Mouse (Mus musculus) stomach, postnatal 0 days (tissue): ENCODE measurements around the gene Prpsap1.

Source experiments
- CTCF ChIP-seq: IDR thresholded peaks from 2 replicates; pipeline ENCODE4 v1.5.1; 2016; ENCODE audit warnings: antibody characterized with exemption, low read depth, mild to moderate bottlenecking, moderate library complexity
- EP300 ChIP-seq: optimal IDR thresholded peaks from 2 replicates; pipeline ENCODE3; 2016; ENCODE audit warnings: antibody characterized with exemption

- TF ChIP-seq CTCF: no peak
- TF ChIP-seq EP300: no peak
Measured at GRCm38 (mm10) chr11:116522046-116522445, 28.0 kb upstream of the Prpsap1 start.
